Mouse (Mus musculus) neural tube, embryonic 14.5 days (tissue): ENCODE results near the gene C1s2. TPM values are rescaled to one million over a fixed set of nuclear protein-coding genes. Genes with fewer than 3 reads are reported as not detected.
"Not testable (repeated sequence)": the region's sequence is repeated elsewhere in the genome, so short reads cannot be mapped to it uniquely, and the experiment has no call there.

Experiments
- ATAC-seq: fragments of 200-750 bp; cut with Nextera tagmentation; 2 replicates; pipeline ENCODE4 v1.8.0; 2017; ENCODE audit warnings: low read depth, mild to moderate bottlenecking, moderate TSS enrichment, moderate library complexity
- H3K27ac ChIP-seq: fragments of 300-500 bp; sonication (generic); 2 replicates; pipeline ENCODE4 v1.5.1; 2014; ENCODE audit warnings: low read depth, mild to moderate bottlenecking, control low read depth, low read length, moderate library complexity, mixed read lengths
- H3K27me3 ChIP-seq: fragments of 300-500 bp; sonication (generic); 2 replicates; pipeline ENCODE4 v1.6.1; 2014; ENCODE audit warnings: low read length; ENCODE audit not compliant: control insufficient read depth, insufficient read depth
- H3K36me3 ChIP-seq: fragments of 300-500 bp; sonication (generic); 2 replicates; pipeline ENCODE4 v1.6.1; 2014; ENCODE audit warnings: low read length, mixed read lengths; ENCODE audit not compliant: control insufficient read depth, insufficient read depth
- H3K4me1 ChIP-seq: fragments of 300-500 bp; sonication (generic); 2 replicates; pipeline ENCODE4 v1.6.1; 2014; ENCODE audit warnings: low read length; ENCODE audit not compliant: control insufficient read depth, insufficient read depth
- H3K4me2 ChIP-seq: fragments of 300-500 bp; sonication (generic); 2 replicates; pipeline ENCODE4 v1.6.1; 2014; ENCODE audit warnings: mild to moderate bottlenecking, low read depth, low read length, control low read depth
- H3K4me3 ChIP-seq: fragments of 300-500 bp; sonication (generic); 2 replicates; pipeline ENCODE4 v1.5.1; 2014; ENCODE audit warnings: low read depth, low read length, control low read depth, mixed read lengths
- H3K9ac ChIP-seq: fragments of 300-500 bp; sonication (generic); replicated peaks from 2 replicates; pipeline ENCODE4 v1.6.1; 2014; ENCODE audit warnings: low read depth, mild to moderate bottlenecking, control low read depth, low read length, mixed read lengths
- H3K9me3 ChIP-seq: fragments of 300-500 bp; sonication (generic); 2 replicates; pipeline ENCODE4 v1.6.1; 2016; ENCODE audit warnings: low read length; ENCODE audit not compliant: control insufficient read depth
- WGBS: fragments of 180-500 bp; shearing (Covaris S2); extraction: QIAGEN DNeasy Blood & Tissue Kit; methylation state at CpG from one replicate; pipeline ENCODE4 v1.1.7; 2014; 5-methylcytosine and 5-hydroxymethylcytosine counted together
- polyA plus RNA-seq: library from polyadenylated mRNA; unstranded; fragments of >200 nt; fragmentation: Nextera tagmentation; extraction: Ambion mirVana; gene quantifications from 2 replicates; pipeline ENCODE4 v1.2.1, GENCODE M21; 2014

The C1s2 gene
- 0.16 TPM in 1 of 2 replicates, not detected in the other for polyA plus RNA-seq

DNA sequence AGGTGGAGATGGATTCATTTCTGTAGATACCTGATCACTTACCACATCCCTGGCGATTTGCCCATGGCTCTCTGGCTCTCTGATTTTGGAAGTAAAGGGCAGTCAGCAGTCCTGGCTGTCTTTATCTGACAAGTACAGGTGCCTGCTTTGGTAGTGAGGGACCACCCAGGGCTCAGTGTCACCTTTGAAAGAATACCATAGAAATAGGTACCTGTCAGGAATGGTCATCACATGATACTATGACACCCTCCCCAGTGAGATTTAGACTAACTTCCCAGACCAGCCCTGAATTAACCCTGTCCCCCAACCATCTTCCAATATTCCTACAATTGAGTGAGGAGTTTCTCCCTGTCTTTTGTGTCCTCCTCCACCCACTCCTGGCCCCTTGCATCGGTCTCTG lies at the start of gene C1s2:
Gene C1s2, minus strand, starts transcription at position 101 of the 400 bp plus-strand sequence.
- ATAC-seq, H3K27me3 ChIP-seq, H3K4me3 ChIP-seq, H3K27ac ChIP-seq, H3K9me3 ChIP-seq, H3K9ac ChIP-seq, H3K36me3 ChIP-seq, H3K4me2 ChIP-seq, H3K4me1 ChIP-seq: not testable (repeated sequence)
- WGBS, result 81% methylated on average over 2 of the region's 2 CpGs

GRCm38 (mm10) chr6:124683591-124684417 lies 47.9 kb upstream of the C1s2 start:
- Histone ChIP-seq H3K4me3 (no peak overlapping the region), H3K36me3 (no peaks in the 10 kb centered on the region), H3K4me1 (no peaks in the 10 kb centered on the region), H3K27ac (no peak overlapping the region), H3K4me2 (no peak overlapping the region), H3K9ac (no peak overlapping the region), H3K27me3 (no peaks in the 10 kb centered on the region), H3K9me3 (no peaks in the 10 kb centered on the region)
- WGBS, result 86% methylated on average over 14 of the region's 14 CpGs
- no peak for ATAC-seq

DNA sequence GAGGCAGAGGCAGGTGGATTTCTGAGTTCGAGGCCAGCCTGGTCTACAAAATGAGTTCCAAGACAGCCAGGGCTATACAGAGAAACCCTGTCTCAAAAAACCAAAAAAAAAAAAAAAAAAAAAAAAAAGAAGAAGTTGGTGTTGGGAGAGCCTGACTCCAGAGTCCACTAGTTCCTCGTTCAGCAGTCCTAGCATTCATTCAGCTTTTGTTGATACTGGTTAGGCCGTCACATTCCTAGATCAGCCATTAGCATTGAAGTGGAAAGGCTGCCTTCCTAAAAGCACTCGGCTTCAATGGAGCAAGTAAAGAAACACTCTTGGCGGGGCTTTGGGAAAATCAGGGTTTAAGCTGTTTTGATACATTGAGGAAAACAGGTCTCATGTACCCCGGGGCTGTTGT lies 46.4 kb upstream of the C1s2 start:
- not testable (repeated sequence) for ATAC-seq, H3K27me3 ChIP-seq, H3K4me3 ChIP-seq, H3K4me1 ChIP-seq, H3K36me3 ChIP-seq, H3K27ac ChIP-seq, H3K4me2 ChIP-seq, H3K9ac ChIP-seq, H3K9me3 ChIP-seq
- 66% methylated on average over 6 of the region's 6 CpGs for WGBS

GRCm38 (mm10) chr6:124679486-124679885 lies 43.6 kb upstream of the C1s2 start:
- no peak for ATAC-seq
- WGBS, result 98% methylated on average over 3 of the region's 3 CpGs
- no peak overlapping the region for H3K4me2 ChIP-seq

DNA sequence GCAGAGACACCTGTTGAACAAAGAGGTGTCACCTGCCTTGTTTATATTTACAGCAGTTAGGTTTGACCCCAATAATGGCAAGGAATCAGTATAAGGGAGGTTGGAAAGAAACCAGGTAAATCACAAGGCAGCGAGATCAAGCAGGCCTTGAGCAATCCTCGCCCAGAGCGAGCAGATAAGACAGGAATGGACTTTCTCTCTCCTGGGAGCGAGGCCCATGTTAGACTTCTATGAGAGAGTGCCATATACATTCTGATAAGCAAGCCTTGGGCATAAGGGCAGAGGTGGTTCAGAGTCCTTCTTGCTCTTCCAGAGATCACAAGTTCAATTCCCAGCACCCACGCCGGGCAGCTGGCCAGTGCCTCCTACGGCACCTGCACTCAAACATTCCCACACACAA lies 42.9 kb upstream of the C1s2 start:
- WGBS, result 96% methylated on average over 7 of the region's 7 CpGs
- ATAC-seq, result no peak

More at GRCm38 (mm10) chr6:124679486-124679885, 43.6 kb upstream of the C1s2 start:
- Histone ChIP-seq H3K36me3 (no peaks in the 10 kb centered on the region), H3K9ac (no peak overlapping the region), H3K9me3 (no peaks in the 10 kb centered on the region), H3K4me3 (no peak overlapping the region), H3K4me1 (no peaks in the 10 kb centered on the region), H3K27ac (no peak overlapping the region), H3K27me3 (no peaks in the 10 kb centered on the region)

DNA sequence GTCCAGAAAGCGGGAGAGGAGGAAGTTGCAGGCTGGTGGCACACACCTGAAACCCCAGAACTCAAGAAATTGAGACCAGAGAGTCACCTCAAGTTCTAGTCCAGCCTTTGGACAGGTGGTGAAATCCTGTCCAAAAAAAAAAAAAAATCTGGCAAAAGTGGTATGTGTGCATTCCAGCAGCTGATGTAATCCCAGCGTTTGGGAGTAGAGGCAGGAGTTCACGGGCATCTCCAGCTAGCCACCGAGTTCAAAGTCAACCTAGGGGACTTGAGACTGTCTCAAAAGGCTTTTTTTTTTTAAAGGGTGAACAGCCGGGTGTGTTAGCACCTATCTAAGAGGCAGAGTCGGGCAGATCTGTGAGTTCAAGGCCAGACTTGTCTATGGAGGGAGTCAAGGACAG lies 40.3 kb upstream of the C1s2 start:
- no peak for ATAC-seq
- H3K4me2 ChIP-seq, result no peak overlapping the region
- H3K36me3 ChIP-seq, result no peaks in the 10 kb centered on the region
- 87% methylated on average over 6 of the region's 6 CpGs for WGBS
- H3K9ac ChIP-seq, result no peak overlapping the region
- no peaks in the 10 kb centered on the region for H3K27me3 ChIP-seq
- no peak overlapping the region for H3K4me3 ChIP-seq
- no peaks in the 10 kb centered on the region for H3K9me3 ChIP-seq
- no peak overlapping the region for H3K27ac ChIP-seq
- H3K4me1 ChIP-seq, result no peaks in the 10 kb centered on the region

More for the DNA sequence above, 42.9 kb upstream of the C1s2 start:
- H3K9me3 ChIP-seq, result no peaks in the 10 kb centered on the region
- no peak overlapping the region for H3K9ac ChIP-seq
- no peak overlapping the region for H3K4me3 ChIP-seq
- H3K36me3 ChIP-seq, result no peaks in the 10 kb centered on the region
- no peaks in the 10 kb centered on the region for H3K27me3 ChIP-seq
- H3K4me2 ChIP-seq, result no peak overlapping the region
- H3K4me1 ChIP-seq, result no peaks in the 10 kb centered on the region
- no peak overlapping the region for H3K27ac ChIP-seq

DNA sequence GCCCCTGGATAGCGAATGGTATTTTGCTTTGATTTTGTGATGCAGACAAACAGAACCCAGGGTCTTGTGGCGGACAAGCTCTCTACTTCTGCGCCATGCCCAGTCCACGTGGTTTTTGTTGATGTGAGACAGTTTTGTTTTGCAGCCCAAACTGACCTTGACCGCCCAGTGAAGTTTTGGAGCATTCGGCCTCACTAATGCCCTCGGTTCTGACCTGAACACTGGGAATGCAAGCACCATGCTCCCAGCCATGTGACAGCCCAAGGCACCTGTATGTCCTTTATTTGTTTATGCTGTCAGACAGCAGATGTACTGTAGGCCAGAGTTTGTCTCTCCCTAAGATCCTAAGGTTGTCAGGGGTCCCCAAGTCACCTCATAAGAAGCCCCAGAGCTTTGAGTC lies 38.7 kb upstream of the C1s2 start:
- Histone ChIP-seq H3K9ac (no peak overlapping the region), H3K4me1 (no peaks in the 10 kb centered on the region), H3K27me3 (no peaks in the 10 kb centered on the region), H3K9me3 (no peaks in the 10 kb centered on the region), H3K4me2 (no peak overlapping the region), H3K4me3 (no peak overlapping the region), H3K36me3 (no peaks in the 10 kb centered on the region), H3K27ac (no peak overlapping the region)
- WGBS, result 94% methylated on average over 7 of the region's 7 CpGs
- no peak for ATAC-seq

- WGBS, result 87% methylated on average over 9 of the region's 9 CpGs
- no peak overlapping the region for H3K9ac ChIP-seq
- no peak overlapping the region for H3K4me3 ChIP-seq
- no peak overlapping the region for H3K27ac ChIP-seq
- no peaks in the 10 kb centered on the region for H3K36me3 ChIP-seq
- H3K4me1 ChIP-seq, result no peaks in the 10 kb centered on the region
- no peak overlapping the region for H3K4me2 ChIP-seq
- no peak for ATAC-seq
- H3K27me3 ChIP-seq, result no peaks in the 10 kb centered on the region
- H3K9me3 ChIP-seq, result no peaks in the 10 kb centered on the region
These were observed 37.7 kb upstream of the C1s2 start for GRCm38 (mm10) chr6:124673619-124674018.

DNA sequence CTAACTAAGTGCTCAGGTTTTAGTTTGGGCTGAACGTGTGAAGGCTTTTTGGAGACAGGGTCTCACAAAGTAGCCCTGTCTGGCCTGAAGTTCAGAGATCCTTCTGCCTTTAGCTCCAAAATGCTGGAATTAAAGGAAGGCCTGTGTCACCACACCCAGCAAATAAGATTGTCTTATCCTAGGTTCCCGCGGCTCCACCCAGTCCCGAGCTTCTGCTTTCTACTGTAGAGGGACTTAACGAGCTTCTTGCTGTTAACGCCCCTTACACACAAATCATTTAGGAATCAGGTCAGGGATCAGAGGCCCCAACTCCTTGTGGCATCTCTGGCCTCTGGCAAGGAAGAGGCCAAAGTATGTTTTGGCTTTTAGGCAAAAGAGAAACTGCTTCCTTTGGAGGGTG lies 36.2 kb upstream of the C1s2 start:
- no peaks in the 10 kb centered on the region for H3K9me3 ChIP-seq
- H3K27me3 ChIP-seq, result no peaks in the 10 kb centered on the region
- H3K36me3 ChIP-seq, result no peaks in the 10 kb centered on the region
- no peak overlapping the region for H3K27ac ChIP-seq
- H3K4me3 ChIP-seq, result no peak overlapping the region
- H3K4me1 ChIP-seq, result no peaks in the 10 kb centered on the region
- no peak for ATAC-seq
- H3K9ac ChIP-seq, result no peak overlapping the region
- no peak overlapping the region for H3K4me2 ChIP-seq
- 76% methylated on average over 6 of the region's 6 CpGs for WGBS
